Mouse (Mus musculus): ENCODE results near the gene Ppm1h. TPM values are rescaled to one million over a fixed set of nuclear protein-coding genes. Genes with fewer than 3 reads are reported as not detected.

Ppm1h gene
- total RNA-seq, 2 experiments from 2014 or later = 78.2 to 78.5 TPM

- no peak for DNase-seq (ENCODE audit: extremely low spot score in 1 of 2, low spot score in 1 of 2)
These were observed 17.8 kb downstream of the Ppm1h start for GRCm38 (mm10) chr10:122696335-122696734.

- no peak for DNase-seq (ENCODE audit: extremely low spot score in 1 of 2, low spot score in 1 of 2)
These were observed 19.8 kb downstream of the Ppm1h start for GRCm38 (mm10) chr10:122698347-122698746.

DNA sequence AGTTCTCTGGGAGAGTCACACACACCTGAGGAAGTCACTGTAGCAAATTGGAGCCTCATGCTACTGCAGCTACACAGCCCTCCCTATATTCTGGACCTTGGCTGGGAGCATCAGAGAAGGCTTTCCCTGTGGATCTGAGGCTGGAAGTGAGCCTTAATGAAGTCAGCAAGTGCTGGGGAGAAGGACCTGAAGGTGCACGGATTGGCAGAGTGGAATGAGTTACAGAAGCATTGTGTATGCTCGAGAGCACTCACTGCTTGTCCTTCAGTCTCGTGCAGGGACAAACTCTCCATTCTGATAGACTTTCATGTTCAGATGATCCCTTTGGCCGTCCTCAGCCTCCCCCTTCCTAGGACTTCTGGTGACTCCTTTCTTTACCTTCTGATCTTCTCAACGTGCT is 26.3 kb downstream of the Ppm1h start:
- no peak for DNase-seq (ENCODE audit: extremely low spot score in 1 of 2, low spot score in 1 of 2)

- DNase-seq (ENCODE audit: extremely low spot score in 1 of 2, low spot score in 1 of 2) = no peak
These were observed 26.9 kb downstream of the Ppm1h start for GRCm38 (mm10) chr10:122705457-122705856.

DNA sequence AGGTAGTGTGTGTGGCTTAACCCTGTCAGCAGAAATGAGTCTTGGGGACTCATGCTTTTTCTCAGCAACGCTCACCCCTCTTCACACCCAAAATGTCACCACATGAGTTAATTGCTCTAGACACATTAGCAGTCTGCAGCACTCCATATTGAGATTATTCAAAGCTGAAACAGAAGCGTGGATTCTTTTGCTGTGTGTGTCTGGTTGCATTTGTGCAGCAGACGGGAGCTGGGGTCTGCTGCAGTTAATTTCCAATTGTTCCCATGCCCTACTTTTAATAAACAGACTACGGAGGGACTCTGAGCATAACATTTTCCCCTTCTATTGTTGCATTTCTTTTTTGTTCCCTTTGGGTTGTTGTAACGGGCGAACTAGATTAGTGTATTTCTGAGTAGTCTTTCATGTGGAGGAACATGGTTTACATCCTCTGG is 32.8 kb downstream of the Ppm1h start:
- DNase-seq (ENCODE audit: extremely low spot score in 1 of 2, low spot score in 1 of 2) = no peak

GRCm38 (mm10) chr10:122712307-122712706 is 33.7 kb downstream of the Ppm1h start:
- no peak for DNase-seq (ENCODE audit: extremely low spot score in 1 of 2, low spot score in 1 of 2)

- no peak for DNase-seq (ENCODE audit: extremely low spot score in 1 of 2, low spot score in 1 of 2)
These were observed 37.3 kb downstream of the Ppm1h start for GRCm38 (mm10) chr10:122715856-122716255.

DNA sequence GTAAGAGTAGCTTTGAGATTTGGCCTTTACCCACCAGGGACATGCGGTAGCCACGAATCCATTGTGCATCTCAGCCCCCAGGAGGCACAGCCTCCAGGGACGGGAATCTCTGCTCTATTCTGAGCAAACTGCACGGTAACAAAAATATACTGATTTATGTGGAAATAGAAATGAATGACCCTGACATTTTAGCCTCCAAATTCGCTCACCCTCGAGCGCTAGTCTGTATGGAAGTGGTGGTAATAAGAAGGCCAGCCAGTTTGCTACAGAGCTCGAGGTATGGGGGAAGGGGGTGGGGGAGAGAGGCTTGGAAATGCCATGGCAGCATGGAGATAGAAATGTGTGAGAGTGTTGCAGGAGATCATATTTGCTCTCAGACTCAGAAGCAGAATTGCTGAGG is 37.7 kb downstream of the Ppm1h start:
- no peak for DNase-seq (ENCODE audit: extremely low spot score in 1 of 2, low spot score in 1 of 2)

DNA sequence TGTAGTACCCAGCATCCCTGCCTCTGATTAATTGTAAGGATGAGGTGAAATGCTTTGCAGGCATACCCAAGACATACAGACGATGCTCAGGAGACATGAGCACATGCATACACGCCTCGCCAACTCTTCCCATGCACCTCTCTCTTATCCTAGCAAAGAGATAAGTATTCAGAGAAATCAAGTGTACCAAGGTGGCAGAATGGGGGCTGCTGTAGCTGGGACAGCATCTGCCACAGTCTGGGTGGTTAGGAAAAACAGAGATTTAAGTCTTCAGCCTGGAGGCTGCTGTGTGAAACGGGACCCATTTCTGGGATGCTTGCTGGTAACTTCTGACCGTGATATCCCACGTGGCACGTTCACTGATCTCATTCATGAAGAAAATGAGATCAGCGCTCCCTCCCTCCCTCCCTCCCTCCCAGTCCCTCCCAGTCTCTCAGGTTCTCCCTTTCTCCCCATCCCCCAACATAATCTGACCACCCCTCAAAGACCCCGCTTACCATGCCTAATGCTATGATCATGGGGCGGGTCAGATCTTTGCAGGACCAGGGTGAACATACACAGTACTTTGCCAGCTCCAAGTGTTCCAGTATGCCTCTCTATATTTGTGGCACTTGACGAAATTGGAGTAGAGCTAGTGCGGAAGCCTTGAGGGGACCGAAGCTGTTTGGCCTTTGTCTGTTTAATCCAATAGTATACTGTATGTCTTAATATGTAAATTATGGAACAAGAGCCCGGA is 38.3 kb downstream of the Ppm1h start:
- DNase-seq (ENCODE audit: extremely low spot score in 1 of 2, low spot score in 1 of 2) = no peak

DNA sequence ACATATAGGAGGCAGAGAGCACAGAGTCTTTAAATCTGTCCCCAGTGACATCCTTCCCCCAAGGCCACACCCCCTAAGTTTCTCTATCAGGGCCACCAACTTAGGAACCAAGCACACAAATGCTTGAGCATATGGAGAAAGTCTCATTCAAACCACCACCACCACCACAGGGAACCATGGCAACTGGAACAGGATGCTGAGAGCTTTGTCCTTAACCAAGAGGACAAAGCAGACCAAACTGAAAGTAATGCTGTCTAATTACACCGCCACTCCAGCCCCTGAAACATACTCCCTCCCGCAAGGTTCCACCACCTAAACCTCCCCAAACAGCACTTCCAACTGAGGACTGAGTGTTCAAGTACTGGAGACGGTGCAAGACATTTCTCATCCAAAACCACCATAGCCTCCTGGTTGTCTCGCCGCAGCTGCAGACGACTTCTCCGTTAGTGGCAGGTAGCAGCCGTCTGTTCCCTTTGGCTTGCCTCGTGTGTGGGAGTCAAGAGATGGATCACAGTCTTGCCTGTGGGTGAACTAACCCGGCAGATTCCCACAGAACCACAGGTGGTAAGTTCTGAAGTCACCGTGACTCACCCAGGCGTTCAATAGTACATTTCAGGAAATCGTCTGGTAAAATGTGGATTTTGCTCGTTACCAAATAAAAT is 39.3 kb downstream of the Ppm1h start:
- no peak for DNase-seq (ENCODE audit: extremely low spot score in 1 of 2, low spot score in 1 of 2)

- no peak for DNase-seq (ENCODE audit: extremely low spot score in 1 of 2, low spot score in 1 of 2)
These were observed 40.4 kb downstream of the Ppm1h start for GRCm38 (mm10) chr10:122718951-122719350.

DNA sequence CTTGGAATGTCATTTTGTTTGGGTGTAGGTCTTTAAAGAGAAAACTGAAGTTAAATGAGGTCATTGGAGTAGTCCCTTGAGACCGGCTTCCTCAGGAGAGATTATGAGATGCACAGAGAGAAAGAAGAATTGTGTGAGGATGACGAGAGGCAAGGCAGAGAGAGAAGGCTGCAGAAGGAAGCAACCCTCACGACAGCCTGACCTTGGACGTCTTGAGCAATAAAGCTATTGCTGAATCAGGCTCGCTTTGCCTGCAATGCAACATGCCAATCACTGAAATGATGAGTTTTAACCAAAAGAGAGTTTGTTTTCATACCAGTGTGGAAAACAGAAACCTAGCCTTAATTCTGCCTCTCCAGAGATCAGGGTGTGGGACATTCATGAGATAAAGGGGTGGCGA is 43.5 kb downstream of the Ppm1h start:
- no peak for DNase-seq (ENCODE audit: extremely low spot score in 1 of 2, low spot score in 1 of 2)

DNA sequence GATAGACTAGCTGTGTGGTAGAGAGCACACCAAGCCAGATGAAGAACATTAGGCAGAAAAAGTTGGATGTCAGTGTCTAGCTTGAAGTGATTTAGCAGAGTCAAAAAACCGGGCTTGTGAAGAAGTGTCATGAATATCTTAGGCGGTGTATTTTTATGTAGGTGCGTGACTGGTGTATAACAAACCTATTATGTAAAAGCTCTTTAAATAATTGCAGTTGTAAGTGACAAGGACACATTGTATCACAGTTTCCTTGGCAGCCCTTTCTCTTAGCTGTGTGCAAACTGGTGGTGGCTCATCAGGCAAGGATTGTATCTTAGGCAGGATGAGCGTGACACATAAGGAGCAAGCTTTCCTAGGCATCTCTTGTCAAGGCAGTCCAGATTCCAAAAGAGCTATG is 46.1 kb downstream of the Ppm1h start:
- DNase-seq (ENCODE audit: extremely low spot score in 1 of 2, low spot score in 1 of 2) = no peak

GRCm38 (mm10) chr10:122727228-122727627 is 48.7 kb downstream of the Ppm1h start:
- DNase-seq (ENCODE audit: extremely low spot score in 1 of 2, low spot score in 1 of 2) = no peak

DNA sequence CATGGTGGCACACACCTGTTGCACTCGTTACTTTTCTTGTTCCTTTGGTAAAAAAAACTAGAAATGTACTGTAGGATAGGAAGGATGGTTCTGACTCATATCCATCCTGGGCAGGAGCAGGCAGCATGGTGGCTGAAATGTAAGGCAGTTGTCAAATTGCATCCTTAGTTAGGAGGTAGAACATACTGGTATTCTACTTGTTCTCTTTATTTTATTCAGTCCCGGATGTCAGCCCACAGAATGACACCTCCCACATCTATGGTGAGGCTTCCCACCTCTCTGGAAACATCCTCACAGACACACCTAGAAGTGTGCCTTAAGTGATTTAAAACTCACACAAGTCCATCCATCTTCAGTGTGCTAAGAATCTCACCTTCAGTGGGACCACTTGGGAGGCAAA is 49.6 kb downstream of the Ppm1h start:
- DNase-seq (ENCODE audit: extremely low spot score in 1 of 2, low spot score in 1 of 2) = no peak

DNA sequence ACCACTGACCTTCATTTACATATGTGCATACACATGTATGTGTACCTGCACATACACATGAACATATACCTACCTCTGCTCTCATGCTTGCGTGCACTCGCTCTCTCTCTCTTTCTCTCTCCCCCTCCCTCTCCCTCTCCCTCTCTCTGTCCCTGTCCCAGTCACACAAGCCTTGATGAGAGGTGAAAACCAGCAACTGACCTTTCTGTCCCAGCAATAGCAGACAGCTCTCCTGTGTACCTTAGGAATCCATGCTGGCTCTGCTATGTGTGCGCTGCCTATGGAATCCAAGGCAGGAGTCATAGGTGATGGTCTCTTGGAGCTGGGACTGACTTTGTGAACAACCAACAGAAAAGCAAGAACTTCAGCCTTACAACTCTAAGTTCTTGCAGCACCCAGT is 53.6 kb downstream of the Ppm1h start:
- no peak for DNase-seq (ENCODE audit: extremely low spot score in 1 of 2, low spot score in 1 of 2)

DNA sequence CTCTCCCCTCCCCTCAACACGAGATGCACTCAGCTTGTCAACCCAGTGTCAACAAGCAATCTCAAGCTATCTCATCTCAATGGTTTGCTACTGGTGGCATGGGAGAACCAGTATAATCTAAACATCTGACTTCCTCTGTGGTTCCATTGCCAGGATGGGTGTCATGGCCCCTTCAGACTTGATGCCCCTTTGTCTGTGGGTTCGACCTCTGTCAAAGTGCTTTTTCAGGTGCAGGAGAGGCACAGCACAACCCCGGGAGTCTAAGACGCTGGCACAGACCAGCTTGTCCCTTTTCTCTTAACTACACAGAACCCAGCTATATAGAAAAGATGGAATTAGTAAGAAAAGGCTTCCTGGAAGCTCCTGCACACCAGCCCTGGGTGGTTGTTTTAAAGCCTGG is 56.0 kb downstream of the Ppm1h start:
- no peak for DNase-seq (ENCODE audit: extremely low spot score in 1 of 2, low spot score in 1 of 2)

- DNase-seq (ENCODE audit: extremely low spot score in 1 of 2, low spot score in 1 of 2) = no peak
These were observed 56.8 kb downstream of the Ppm1h start for GRCm38 (mm10) chr10:122735284-122735784.

DNA sequence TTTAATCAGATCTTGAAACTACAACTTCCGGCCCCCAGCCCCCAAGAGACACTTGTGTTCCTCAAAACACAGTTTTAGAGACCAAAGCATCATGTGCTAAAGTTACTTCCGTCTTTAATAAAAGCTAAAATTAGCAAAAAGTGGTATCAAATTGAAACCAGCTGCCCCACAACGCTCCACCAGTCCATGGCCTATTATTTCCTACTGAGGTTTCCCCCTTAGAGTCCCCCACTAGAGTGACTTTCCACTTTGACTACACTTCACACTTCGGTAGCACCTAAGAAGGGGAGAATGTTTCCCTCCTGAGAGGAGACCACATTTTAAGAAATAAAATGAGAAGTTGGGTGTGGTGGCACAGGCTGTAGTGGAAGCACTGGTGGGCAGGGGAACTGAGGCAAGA is 58.3 kb downstream of the Ppm1h start:
- no peak for DNase-seq (ENCODE audit: extremely low spot score in 1 of 2, low spot score in 1 of 2)

- DNase-seq (ENCODE audit: extremely low spot score in 1 of 2, low spot score in 1 of 2) = no peak
These were observed 60.0 kb downstream of the Ppm1h start for GRCm38 (mm10) chr10:122738526-122738925.

DNA sequence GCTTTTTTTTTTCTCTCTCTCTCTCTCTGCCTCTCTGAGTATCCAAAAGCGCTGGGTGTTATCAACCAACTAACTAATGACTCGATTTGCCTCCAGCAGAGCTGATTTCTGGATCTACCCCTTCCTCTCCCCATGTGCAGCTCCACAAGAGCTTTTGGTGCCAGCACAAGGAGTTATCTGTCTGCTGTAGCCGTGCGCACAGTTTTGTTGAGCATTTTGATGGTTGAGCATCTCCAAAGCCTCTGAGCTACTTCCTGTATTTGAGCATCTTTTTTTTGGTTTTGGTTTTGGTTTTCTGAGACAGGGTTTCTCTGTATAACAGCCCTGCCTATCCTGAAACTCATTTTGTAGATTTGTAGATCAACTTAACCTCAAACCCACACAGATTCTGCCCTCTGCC is 60.5 kb downstream of the Ppm1h start:
- no peak for DNase-seq (ENCODE audit: extremely low spot score in 1 of 2, low spot score in 1 of 2)

GRCm38 (mm10) chr10:122740117-122740516 is 61.6 kb downstream of the Ppm1h start:
- no peak for DNase-seq (ENCODE audit: extremely low spot score in 1 of 2, low spot score in 1 of 2)
